Comparison of ENCODE assay signal across 14 mouse cellular contexts in the genomic region with DNA sequence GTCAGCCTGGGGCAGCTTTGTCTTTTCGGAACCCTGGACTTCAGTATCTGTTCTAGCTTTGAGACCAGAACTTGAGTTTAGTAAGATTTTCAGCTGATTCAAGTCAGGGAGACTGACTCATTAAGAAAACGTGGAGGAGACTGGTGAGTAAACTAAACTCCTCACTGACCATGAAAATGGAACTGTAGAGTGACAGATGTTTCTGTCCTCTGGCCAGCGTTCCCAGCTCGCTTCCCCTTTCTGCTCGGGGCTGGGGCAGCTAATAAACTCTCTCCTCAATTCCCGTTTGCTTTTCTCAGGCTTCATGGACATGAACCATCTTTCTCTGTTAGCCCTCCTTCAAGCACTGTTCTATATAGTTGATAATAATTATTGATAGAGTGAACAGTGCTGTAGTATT. TPM values are rescaled to one million over a fixed set of nuclear protein-coding genes. Genes with fewer than 3 reads are reported as not detected.
DNase-seq lines count a peak whose midpoint lies in the region; ATAC-seq and TF ChIP-seq lines count a peak whose summit lies in the region.
"Had no signal": no experiment of that assay in that cellular context is flagged by ENCODE, and none has a peak within 500 bp of the region (broad histone marks: within the 10 kb centered on the region; RNA-seq: fewer than 3 reads in every experiment).

No protein-coding gene starts in this region.

- WGBS in intestine, postnatal 0 days = 46% methylated on average over 6 of the region's 6 CpGs
- 44% methylated on average over 6 of the region's 6 CpGs for WGBS in intestine, embryonic 15.5 days
- 32% methylated on average over 6 of the region's 6 CpGs for WGBS in liver, postnatal 0 days (ENCODE audit: insufficient replicate concordance)
- 80% methylated on average over 6 of the region's 6 CpGs for WGBS in forebrain, embryonic 13.5 days

- no peaks in the 10 kb centered on the region for H3K27me3 ChIP-seq in intestine, postnatal 0 days (replicated peaks; ENCODE audit: control insufficient read depth, insufficient read depth, low read length)
- no peaks in the 10 kb centered on the region for H3K27me3 ChIP-seq in intestine, embryonic 15.5 days (replicated peaks)
- no peaks in the 10 kb centered on the region for H3K27me3 ChIP-seq in liver, postnatal 0 days (ENCODE audit: insufficient read depth, low read length)
- H3K27me3 ChIP-seq in forebrain, embryonic 13.5 days = no peaks in the 10 kb centered on the region
- H3K27me3 ChIP-seq: hindbrain, embryonic 13.5 days had no signal

- no peak overlapping the region for H3K4me3 ChIP-seq in intestine, postnatal 0 days (ENCODE audit: low read depth, low read length)
- no peak overlapping the region for H3K4me3 ChIP-seq in intestine, embryonic 15.5 days (replicated peaks)
- no peak overlapping the region for H3K4me3 ChIP-seq in liver, postnatal 0 days (ENCODE audit: low read depth, low read length)
- no peak overlapping the region for H3K4me3 ChIP-seq in forebrain, embryonic 13.5 days
- H3K4me3 ChIP-seq: embryonic facial prominence, embryonic 10.5 days; hindbrain, embryonic 13.5 days had no signal

- DNase-seq in B cell, adult 2 months = peak; percentile 61 to 62
- DNase-seq in adrenal gland, postnatal 25 days = peak; percentile 21
- no peak for DNase-seq in liver, postnatal 0 days
- DNase-seq in frontal cortex, postnatal 10 days (ENCODE audit: low spot score in 2 of 2) = no peak
- DNase-seq: forebrain, postnatal 0 days; kidney, postnatal 25 days; left cerebral cortex, postnatal 4 days had no signal

- H3K9ac ChIP-seq in intestine, postnatal 0 days (ENCODE audit: low read depth, low read length) = 0 out of 2 replicates have a peak overlapping the region, but pooled peaks have one; percentile 7
- no peak overlapping the region for H3K9ac ChIP-seq in intestine, embryonic 15.5 days
- H3K9ac ChIP-seq in liver, postnatal 0 days (replicated peaks) = no peak overlapping the region; the same call in 1 of the 2 replicates
- no peak overlapping the region for H3K9ac ChIP-seq in forebrain, embryonic 13.5 days
- H3K9ac ChIP-seq: forebrain, postnatal 0 days; hindbrain, embryonic 13.5 days had no signal

- H3K9me3 ChIP-seq in intestine, postnatal 0 days (ENCODE audit: control insufficient read depth) = no peaks in the 10 kb centered on the region
- no peaks in the 10 kb centered on the region for H3K9me3 ChIP-seq in intestine, embryonic 15.5 days
- H3K9me3 ChIP-seq in liver, postnatal 0 days (ENCODE audit: low read length) = no peaks in the 10 kb centered on the region
- H3K9me3 ChIP-seq in forebrain, embryonic 13.5 days (replicated peaks) = no peaks in the 10 kb centered on the region
- H3K9me3 ChIP-seq: embryonic facial prominence, embryonic 10.5 days; hindbrain, embryonic 13.5 days had no signal

- H3K4me2 ChIP-seq in intestine, postnatal 0 days (replicated peaks; ENCODE audit: low read depth) = no peak overlapping the region
- H3K4me2 ChIP-seq in intestine, embryonic 15.5 days (replicated peaks) = no peak overlapping the region
- H3K4me2 ChIP-seq in liver, postnatal 0 days (ENCODE audit: low read depth, low read length) = peak overlapping the region; percentile 44
- H3K4me2 ChIP-seq in forebrain, embryonic 13.5 days = no peak overlapping the region
- H3K4me2 ChIP-seq: hindbrain, embryonic 13.5 days; midbrain, embryonic 11.5 days had no signal

- no peak for TF ChIP-seq EP300 in liver, postnatal 0 days (IDR thresholded peaks at IDR 0.05; ENCODE audit: low read depth)

- H3K4me1 ChIP-seq in intestine, postnatal 0 days (replicated peaks; ENCODE audit: control insufficient read depth, insufficient read depth, low read length) = 0 out of 2 replicates have a peak, but pooled peaks cover 4% of the 10 kb centered on the region
- H3K4me1 ChIP-seq in intestine, embryonic 15.5 days (replicated peaks) = peaks cover 27% of the 10 kb centered on the region
- peaks cover 56% of the 10 kb centered on the region for H3K4me1 ChIP-seq in liver, postnatal 0 days (ENCODE audit: insufficient read depth)
- H3K4me1 ChIP-seq in forebrain, embryonic 13.5 days = peaks cover 32% of the 10 kb centered on the region

- H3K36me3 ChIP-seq in intestine, postnatal 0 days (ENCODE audit: control insufficient read depth, insufficient read depth) = no peaks in the 10 kb centered on the region
- no peaks in the 10 kb centered on the region for H3K36me3 ChIP-seq in intestine, embryonic 15.5 days
- H3K36me3 ChIP-seq in liver, postnatal 0 days (replicated peaks; ENCODE audit: insufficient read depth, low read length) = no peaks in the 10 kb centered on the region
- no peaks in the 10 kb centered on the region for H3K36me3 ChIP-seq in forebrain, embryonic 13.5 days (ENCODE audit: poor library complexity, severe bottlenecking)
- H3K36me3 ChIP-seq: hindbrain, embryonic 13.5 days had no signal

- no peak for ATAC-seq in intestine, postnatal 0 days
- no peak for ATAC-seq in intestine, embryonic 15.5 days
- ATAC-seq in liver, postnatal 0 days = no peak
- ATAC-seq in forebrain, embryonic 13.5 days = no peak
- no peak for ATAC-seq in cerebellum, adult (ENCODE audit: insufficient number of reproducible peaks, low FRiP score, low TSS enrichment)
- ATAC-seq: forebrain, postnatal 0 days had no signal

- TF ChIP-seq CTCF in intestine, postnatal 0 days (IDR thresholded peaks at IDR 0.05; ENCODE audit: low read depth) = no peak
- TF ChIP-seq CTCF in liver, postnatal 0 days (IDR thresholded peaks at IDR 0.05; ENCODE audit: low read depth) = no peak

- no peak overlapping the region for H3K27ac ChIP-seq in intestine, postnatal 0 days (ENCODE audit: low read depth, low read length)
- H3K27ac ChIP-seq in intestine, embryonic 15.5 days = no peak overlapping the region
- H3K27ac ChIP-seq in liver, postnatal 0 days (ENCODE audit: low read depth) = peak overlapping the region; percentile 41; the same call in 1 of the 2 replicates
- no peak overlapping the region for H3K27ac ChIP-seq in forebrain, embryonic 13.5 days
- H3K27ac ChIP-seq: embryonic facial prominence, embryonic 10.5 days; hindbrain, embryonic 13.5 days had no signal

RNA-seq across cellular contexts. Expression of a gene that starts 4.3 kb away (rescaled TPM):
- polyA plus RNA-seq in intestine, postnatal 0 days (2015; fragmentation: Nextera tagmentation; extraction: Ambion mirVana) = 4.2 and 5.0 TPM in 2 replicates
- polyA plus RNA-seq in intestine, embryonic 15.5 days (2015; fragmentation: Nextera tagmentation; extraction: Ambion mirVana) = 9.8 and 10.7 TPM in 2 replicates
- total RNA-seq in adrenal gland, postnatal 25 days (2021) = 26.8 and 28.7 TPM in 2 replicates
- 3.1 and 4.3 TPM in 2 replicates for polyA plus RNA-seq in liver, postnatal 0 days (2015; fragmentation: Nextera tagmentation; extraction: Ambion mirVana)
- 8.3 and 9.8 TPM in 2 replicates for polyA plus RNA-seq in forebrain, embryonic 13.5 days (2015; fragmentation: Nextera tagmentation; extraction: Ambion mirVana)

RNA-seq across cellular contexts. Expression of a gene that starts 50.2 kb away (rescaled TPM):
- 140 and 142 TPM in 2 replicates for polyA plus RNA-seq in intestine, postnatal 0 days (2015; fragmentation: Nextera tagmentation; extraction: Ambion mirVana)
- 246 and 254 TPM in 2 replicates for polyA plus RNA-seq in intestine, embryonic 15.5 days (2015; fragmentation: Nextera tagmentation; extraction: Ambion mirVana)
- total RNA-seq in adrenal gland, postnatal 25 days (2021) = 88.8 and 100 TPM in 2 replicates
- polyA plus RNA-seq in liver, postnatal 0 days (2015; fragmentation: Nextera tagmentation; extraction: Ambion mirVana) = 82.0 and 89.4 TPM in 2 replicates
- 165 and 169 TPM in 2 replicates for polyA plus RNA-seq in forebrain, embryonic 13.5 days (2015; fragmentation: Nextera tagmentation; extraction: Ambion mirVana)

RNA-seq across cellular contexts. Expression of a gene that starts 59.6 kb away (rescaled TPM):
- polyA plus RNA-seq in intestine, postnatal 0 days (2015; fragmentation: Nextera tagmentation; extraction: Ambion mirVana) = 0.86 and 1.0 TPM in 2 replicates
- 4.0 and 5.2 TPM in 2 replicates for polyA plus RNA-seq in intestine, embryonic 15.5 days (2015; fragmentation: Nextera tagmentation; extraction: Ambion mirVana)
- 0.06 TPM in 1 of 2 replicates, not detected in the other for total RNA-seq in adrenal gland, postnatal 25 days (2021)
- 0.08 and 0.26 TPM in 2 replicates for polyA plus RNA-seq in liver, postnatal 0 days (2015; fragmentation: Nextera tagmentation; extraction: Ambion mirVana)
- polyA plus RNA-seq in forebrain, embryonic 13.5 days (2015; fragmentation: Nextera tagmentation; extraction: Ambion mirVana) = 0.06 TPM in 1 of 2 replicates, not detected in the other

Comparison
In these comparisons a context has a peak if more than half of its experiments do, and no peak if none do; other contexts are left out.
1. DNase-seq: peak in B cell, adult 2 months (2 of 2) and adrenal gland, postnatal 25 days (single experiment); none in liver, postnatal 0 days (single experiment) and frontal cortex, postnatal 10 days (0 of 2).